Mouse (Mus musculus): ENCODE measurements around the gene Gm49355. TPM values are rescaled to one million over a fixed set of nuclear protein-coding genes. Genes with fewer than 3 reads are reported as not detected.

Gene Gm49355
- total and polyA plus RNA-seq, 2 experiments from 2014 or later: 0.15 TPM; not detected in 1

- no peak overlapping the region for H3K4me2 ChIP-seq (ENCODE audit: low read depth, low read length)
- H3K4me1 ChIP-seq (ENCODE audit: control insufficient read depth, insufficient read depth): 0 out of 2 replicates have a peak, but pooled peaks cover 3% of the 10 kb centered on the region
- WGBS: 4% methylated on average over 24 of the region's 24 CpGs
- TF ChIP-seq EP300 (IDR thresholded peaks at IDR 0.05; ENCODE audit: low read depth): no peak
- TF ChIP-seq CTCF (IDR thresholded peaks at IDR 0.05; ENCODE audit: low read depth): no peak
- no peaks in the 10 kb centered on the region for H3K9me3 ChIP-seq (replicated peaks; ENCODE audit: control insufficient read depth, low read length)
- DNase-seq (ENCODE audit: low spot score): no peak
- H3K9ac ChIP-seq (replicated peaks; ENCODE audit: low read depth, low read length): no peak overlapping the region
- H3K27ac ChIP-seq (ENCODE audit: low read depth): no peak overlapping the region
- peak overlapping the region; percentile 43; the same call in 1 of the 2 replicates for H3K4me3 ChIP-seq (ENCODE audit: low read depth, low read length)
- H3K27me3 ChIP-seq (ENCODE audit: control insufficient read depth, insufficient read depth, low read length): peaks cover 100% of the 10 kb centered on the region
- ATAC-seq (ENCODE audit: insufficient read depth, low read depth): no peak
- H3K36me3 ChIP-seq (replicated peaks; ENCODE audit: control insufficient read depth, insufficient read depth, low read length): no peaks in the 10 kb centered on the region
These were observed 60.4 kb downstream of the Gm49355 start for GRCm38 (mm10) chr14:12344061-12344745.

GRCm38 (mm10) chr14:12344746-12345240 is 61.0 kb downstream of the Gm49355 start:
- DNase-seq (ENCODE audit: low spot score) (no peak), ATAC-seq (ENCODE audit: insufficient read depth, low read depth) (no peak)
- Histone ChIP-seq H3K9me3 (replicated peaks; ENCODE audit: control insufficient read depth, low read length) (no peaks in the 10 kb centered on the region), H3K4me3 (ENCODE audit: low read depth, low read length) (peak overlapping the region; percentile 43), H3K9ac (replicated peaks; ENCODE audit: low read depth, low read length) (no peak overlapping the region), H3K4me1 (ENCODE audit: control insufficient read depth, insufficient read depth) (0 out of 2 replicates have a peak, but pooled peaks cover 3% of the 10 kb centered on the region), H3K36me3 (replicated peaks; ENCODE audit: control insufficient read depth, insufficient read depth, low read length) (no peaks in the 10 kb centered on the region), H3K4me2 (ENCODE audit: low read depth, low read length) (peak overlapping the region; percentile 39), H3K27me3 (ENCODE audit: control insufficient read depth, insufficient read depth, low read length) (peaks cover 100% of the 10 kb centered on the region), H3K27ac (ENCODE audit: low read depth) (no peak overlapping the region)
- TF ChIP-seq CTCF (IDR thresholded peaks at IDR 0.05; ENCODE audit: low read depth) (no peak), EP300 (IDR thresholded peaks at IDR 0.05; ENCODE audit: low read depth) (no peak)
- under 1% methylated on average over 39 of the region's 39 CpGs for WGBS

GRCm38 (mm10) chr14:12345241-12345921 is 61.6 kb downstream of the Gm49355 start:
- Histone ChIP-seq H3K9me3 (replicated peaks; ENCODE audit: control insufficient read depth, low read length) (no peaks in the 10 kb centered on the region), H3K36me3 (replicated peaks; ENCODE audit: control insufficient read depth, insufficient read depth, low read length) (no peaks in the 10 kb centered on the region), H3K27ac (ENCODE audit: low read depth) (no peak overlapping the region), H3K4me3 (ENCODE audit: low read depth, low read length) (peak overlapping the region; percentile 43), H3K9ac (replicated peaks; ENCODE audit: low read depth, low read length) (no peak overlapping the region), H3K4me2 (ENCODE audit: low read depth, low read length) (peak overlapping the region; percentile 60), H3K4me1 (ENCODE audit: control insufficient read depth, insufficient read depth) (0 out of 2 replicates have a peak, but pooled peaks cover 3% of the 10 kb centered on the region), H3K27me3 (ENCODE audit: control insufficient read depth, insufficient read depth, low read length) (peaks cover 100% of the 10 kb centered on the region)
- TF ChIP-seq EP300 (IDR thresholded peaks at IDR 0.05; ENCODE audit: low read depth) (no peak), CTCF (IDR thresholded peaks at IDR 0.05; ENCODE audit: low read depth) (no peak)
- under 1% methylated on average over 40 of the region's 40 CpGs for WGBS
- DNase-seq (ENCODE audit: low spot score) (no peak), ATAC-seq (ENCODE audit: insufficient read depth, low read depth) (no peak)

- Histone ChIP-seq H3K4me3 (ENCODE audit: low read depth, low read length) (peak overlapping the region; percentile 43), H3K4me1 (ENCODE audit: control insufficient read depth, insufficient read depth) (0 out of 2 replicates have a peak, but pooled peaks cover under 1% of the 10 kb centered on the region), H3K9ac (replicated peaks; ENCODE audit: low read depth, low read length) (no peak overlapping the region), H3K27ac (ENCODE audit: low read depth) (no peak overlapping the region), H3K27me3 (ENCODE audit: control insufficient read depth, insufficient read depth, low read length) (peaks cover 100% of the 10 kb centered on the region), H3K4me2 (ENCODE audit: low read depth, low read length) (peak overlapping the region; percentile 60), H3K36me3 (replicated peaks; ENCODE audit: control insufficient read depth, insufficient read depth, low read length) (no peaks in the 10 kb centered on the region), H3K9me3 (replicated peaks; ENCODE audit: control insufficient read depth, low read length) (no peaks in the 10 kb centered on the region)
- ATAC-seq (ENCODE audit: insufficient read depth, low read depth): no peak
- WGBS: under 1% methylated on average over 50 of the region's 50 CpGs
- no peak for TF ChIP-seq EP300 (IDR thresholded peaks at IDR 0.05; ENCODE audit: low read depth)
- TF ChIP-seq CTCF (IDR thresholded peaks at IDR 0.05; ENCODE audit: low read depth): no peak
- no peak for DNase-seq (ENCODE audit: low spot score)
These were observed 62.5 kb downstream of the Gm49355 start for GRCm38 (mm10) chr14:12346011-12346864.
